Mouse (Mus musculus): ENCODE measurements at regions not wholly inside any gene's neighbourhood (a gene's known extent, or its start where the extent isn't known, plus 50 kb on each side); places are given as distances from the start of the nearest gene placed in this dataset.

- no peaks in the 10 kb centered on the region for H3K36me3 ChIP-seq (ENCODE audit: control insufficient read depth in 1 of 2, insufficient read depth in 2 of 2, low read length in 2 of 2)
- H3K27me3 ChIP-seq (ENCODE audit: control insufficient read depth in 1 of 2, insufficient read depth in 2 of 2, low read length in 2 of 2): no peaks in the 10 kb centered on the region
- H3K4me1 ChIP-seq (ENCODE audit: control insufficient read depth in 1 of 2, insufficient read depth in 2 of 2, low read length in 2 of 2): no peaks in the 10 kb centered on the region
- H3K9ac ChIP-seq (ENCODE audit: control insufficient read depth, low read depth, low read length, poor library complexity, severe bottlenecking): no peak overlapping the region
- no peak for TF ChIP-seq CHD1 (IDR thresholded peaks at IDR 0.05; ENCODE audit: low read depth, low read length)
- TF ChIP-seq ZKSCAN1 (IDR thresholded peaks at IDR 0.05; ENCODE audit: low read depth, low read length): no peak
- TF ChIP-seq HCFC1 (IDR thresholded peaks at IDR 0.05; ENCODE audit: low read depth, low read length): no peak
- no peak for TF ChIP-seq ZC3H11A (IDR thresholded peaks at IDR 0.05; ENCODE audit: low read depth, low read length)
- no peak for TF ChIP-seq TAL1 (IDR thresholded peaks at IDR 0.05; ENCODE audit: low read length)
- TF ChIP-seq ETS1 (IDR thresholded peaks at IDR 0.05; ENCODE audit: low read depth, low read length): no peak
- no peak for TF ChIP-seq MYB (IDR thresholded peaks at IDR 0.05; ENCODE audit: low read depth, low read length)
- TF ChIP-seq POLR2AphosphoS5 (IDR thresholded peaks at IDR 0.05; ENCODE audit: borderline replicate concordance, low read depth, low read length): no peak
- no peak for TF ChIP-seq ZNF384 (IDR thresholded peaks at IDR 0.05; ENCODE audit: low read depth, low read length)
- no peak for TF ChIP-seq GATA1 (IDR thresholded peaks at IDR 0.05; ENCODE audit: low read depth, low read length)
- H3K79me2 ChIP-seq (ENCODE audit: control insufficient read depth, insufficient read depth, low read length, poor library complexity): no peaks in the 10 kb centered on the region
- no peak for DNase-seq (ENCODE audit: low read depth, low spot score)
- no peaks in the 10 kb centered on the region for H3K9me3 ChIP-seq (replicated peaks; ENCODE audit: insufficient read depth, low read length)
- no peak overlapping the region for H3K4me3 ChIP-seq (ENCODE audit: control insufficient read depth in 1 of 2, insufficient read depth in 1 of 2, low read depth in 2 of 2, low read length in 2 of 2)
- H3K27ac ChIP-seq (ENCODE audit: control insufficient read depth, low read depth, low read length): no peak overlapping the region
Measured at GRCm38 (mm10) chr10:12111720-12112119, 757.4 kb downstream of the Utrn start.

DNA sequence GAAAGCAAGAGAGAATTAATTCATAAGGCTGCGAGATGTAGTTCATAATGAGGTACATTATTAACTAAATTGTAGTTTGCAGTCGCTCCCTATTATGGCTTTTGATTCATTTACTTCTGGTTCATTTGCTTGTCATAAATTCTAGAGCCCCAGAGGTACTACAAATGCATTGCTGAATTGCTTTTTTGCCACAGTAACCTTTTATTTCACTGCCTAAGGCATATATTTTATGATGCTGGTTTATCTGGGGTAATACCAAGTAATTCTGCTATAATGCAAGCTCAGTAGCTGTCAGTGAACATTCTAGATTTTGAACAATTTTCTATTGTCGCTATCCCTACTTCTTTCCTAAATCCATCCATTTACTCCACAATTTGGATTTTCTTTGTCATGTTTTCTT, 753.4 kb downstream of the Utrn start:
- no peaks in the 10 kb centered on the region for H3K4me1 ChIP-seq (ENCODE audit: control insufficient read depth in 1 of 2, insufficient read depth in 2 of 2, low read length in 2 of 2)
- H3K27me3 ChIP-seq (ENCODE audit: control insufficient read depth in 1 of 2, insufficient read depth in 2 of 2, low read length in 2 of 2): no peaks in the 10 kb centered on the region
- no peaks in the 10 kb centered on the region for H3K79me2 ChIP-seq (ENCODE audit: control insufficient read depth, insufficient read depth, low read length, poor library complexity)
- H3K9ac ChIP-seq (ENCODE audit: control insufficient read depth, low read depth, low read length, poor library complexity, severe bottlenecking): no peak overlapping the region
- H3K4me3 ChIP-seq (ENCODE audit: control insufficient read depth in 1 of 2, insufficient read depth in 1 of 2, low read depth in 2 of 2, low read length in 2 of 2): no peak overlapping the region
- H3K27ac ChIP-seq (ENCODE audit: control insufficient read depth, low read depth, low read length): no peak overlapping the region
- TF ChIP-seq CHD2 (IDR thresholded peaks at IDR 0.05; ENCODE audit: low read length) (no peak), MXI1 (IDR thresholded peaks at IDR 0.05; ENCODE audit: low read depth, low read length) (no peak), CTCF (IDR thresholded peaks at IDR 0.05 in 2 of 3, conservative IDR thresholded peaks at IDR 0.05 in 1 of 3; ENCODE audit: control insufficient read depth in 1 of 3, insufficient read depth in 1 of 3, low read depth in 2 of 3, low read length in 3 of 3, poor library complexity in 1 of 3, severe bottlenecking in 1 of 3) (no peak), TCF12 (IDR thresholded peaks at IDR 0.05; ENCODE audit: low read depth, low read length) (no peak), SMC3 (IDR thresholded peaks at IDR 0.05; ENCODE audit: low read depth, low read length) (no peak), EP300 (IDR thresholded peaks at IDR 0.05; ENCODE audit: low read depth in 1 of 2, low read length in 2 of 2) (no peak), MYC (IDR thresholded peaks at IDR 0.05; ENCODE audit: low read depth, low read length) (no peak), BHLHE40 (IDR thresholded peaks at IDR 0.05; ENCODE audit: borderline replicate concordance, low read depth, low read length) (no peak), POLR2AphosphoS5 (IDR thresholded peaks at IDR 0.05; ENCODE audit: borderline replicate concordance, low read depth, low read length) (no peak), NRF1 (IDR thresholded peaks at IDR 0.05; ENCODE audit: insufficient read depth, low read depth, low read length, poor library complexity, severe bottlenecking) (no peak), MYB (IDR thresholded peaks at IDR 0.05; ENCODE audit: low read depth, low read length) (no peak), E2F4 (IDR thresholded peaks at IDR 0.05; ENCODE audit: borderline replicate concordance, low read depth, low read length) (no peak), GABPA (IDR thresholded peaks at IDR 0.05; ENCODE audit: low read depth, low read length) (no peak)
- H3K36me3 ChIP-seq (ENCODE audit: control insufficient read depth in 1 of 2, insufficient read depth in 2 of 2, low read length in 2 of 2): no peaks in the 10 kb centered on the region
- no peak for DNase-seq (ENCODE audit: low read depth, low spot score)
- H3K9me3 ChIP-seq (replicated peaks; ENCODE audit: insufficient read depth, low read length): no peaks in the 10 kb centered on the region

Data from MEL (cell line).